ENCODE assay signal across 15 mouse cellular contexts in the genomic region with DNA sequence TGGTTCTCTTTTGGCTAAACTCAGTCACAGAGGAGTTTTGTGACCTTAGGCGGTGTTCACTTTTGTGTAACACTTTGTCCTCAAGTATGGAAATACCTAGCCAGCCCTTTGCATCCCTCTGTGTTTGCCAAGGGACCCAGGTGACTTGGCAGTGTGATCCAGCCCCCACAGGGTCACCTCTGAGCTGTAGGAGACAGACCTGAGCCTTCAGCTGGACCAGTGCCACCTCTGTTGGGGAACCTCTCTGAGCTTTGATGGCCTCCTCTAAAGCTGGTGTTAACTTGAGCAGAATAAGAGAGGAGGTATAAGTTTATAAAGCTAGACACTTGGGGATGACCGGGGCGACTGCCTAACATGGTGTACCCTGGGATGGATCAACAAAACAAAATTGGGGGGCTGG. TPM values are rescaled to one million over a fixed set of nuclear protein-coding genes. Genes with fewer than 3 reads are reported as not detected.
A peak's percentile ranks its signal among the peaks of the same experiment; 100 is the strongest.
DNase-seq lines count a peak whose midpoint lies in the region; ATAC-seq lines count a peak whose summit lies in the region.
"Had no signal": no experiment of that assay in that cellular context is flagged by ENCODE, and none has a peak within 500 bp of the region (broad histone marks: within the 10 kb centered on the region; RNA-seq: fewer than 3 reads in every experiment).

No protein-coding gene starts in this region.

- H3K36me3 ChIP-seq in kidney, embryonic 16.5 days (ENCODE audit: insufficient read depth, low read length), result 0 out of 2 replicates have a peak, but pooled peaks cover 5% of the 10 kb centered on the region
- H3K36me3 ChIP-seq in kidney, embryonic 14.5 days (ENCODE audit: control insufficient read depth, insufficient read depth, low read length), result no peaks in the 10 kb centered on the region
- peaks cover 33% of the 10 kb centered on the region for H3K36me3 ChIP-seq in hindbrain, embryonic 10.5 days
- H3K36me3 ChIP-seq in midbrain, embryonic 10.5 days, result peaks cover 32% of the 10 kb centered on the region
- no peaks in the 10 kb centered on the region for H3K36me3 ChIP-seq in liver, embryonic 12.5 days

- intact Hi-C loops in left cerebral cortex, postnatal 10 days (cut with DNase I), result no loop called here

- peaks cover 13% of the 10 kb centered on the region for H3K4me1 ChIP-seq in kidney, embryonic 16.5 days (ENCODE audit: insufficient read depth, low read length)
- peaks cover 8% of the 10 kb centered on the region; the same call in 1 of the 2 replicates for H3K4me1 ChIP-seq in kidney, embryonic 14.5 days (ENCODE audit: control insufficient read depth, insufficient read depth, low read length)
- H3K4me1 ChIP-seq in hindbrain, embryonic 10.5 days (replicated peaks), result peaks cover 31% of the 10 kb centered on the region
- H3K4me1 ChIP-seq in midbrain, embryonic 10.5 days, result peaks cover 28% of the 10 kb centered on the region
- peaks cover 16% of the 10 kb centered on the region for H3K4me1 ChIP-seq in liver, embryonic 12.5 days

- DNase-seq in hindbrain, embryonic 10.5 days (ENCODE audit: low spot score), result no peak
- no peak for DNase-seq in midbrain, embryonic 10.5 days (ENCODE audit: low spot score)
- no peak for DNase-seq in urinary bladder, postnatal 36 days (ENCODE audit: low spot score in 2 of 2)
- no peak for DNase-seq in left cerebral cortex, postnatal 10 days (ENCODE audit: extremely low spot score in 1 of 2, low spot score in 2 of 2)
- DNase-seq in spleen, adult 12 weeks (ENCODE audit: low spot score), result no peak
- DNase-seq: gastrocnemius, postnatal 25 days; heart, postnatal 14 days; kidney, postnatal 10 days; lung, adult 2 months; spleen, adult 18-20 months had no signal

- H3K27ac ChIP-seq in kidney, embryonic 16.5 days (ENCODE audit: low read length), result no peak overlapping the region
- H3K27ac ChIP-seq in kidney, embryonic 14.5 days (ENCODE audit: low read depth, low read length), result no peak overlapping the region
- H3K27ac ChIP-seq in hindbrain, embryonic 10.5 days, result peak overlapping the region; percentile 91; the same call in 1 of the 2 replicates
- H3K27ac ChIP-seq in midbrain, embryonic 10.5 days (replicated peaks), result peak overlapping the region; percentile 88; the same call in 1 of the 2 replicates
- H3K27ac ChIP-seq in liver, embryonic 12.5 days, result no peak overlapping the region

- WGBS in kidney, embryonic 16.5 days, result 95% methylated on average over 3 of the region's 3 CpGs
- 94% methylated on average over 3 of the region's 3 CpGs for WGBS in kidney, embryonic 14.5 days
- 97% methylated on average over 3 of the region's 3 CpGs for WGBS in hindbrain, embryonic 10.5 days
- 96% methylated on average over 3 of the region's 3 CpGs for WGBS in midbrain, embryonic 10.5 days
- 81% methylated on average over 3 of the region's 3 CpGs for WGBS in liver, embryonic 12.5 days (ENCODE audit: insufficient replicate concordance)

- H3K4me3 ChIP-seq in kidney, embryonic 16.5 days (ENCODE audit: low read length), result no peak overlapping the region
- no peak overlapping the region for H3K4me3 ChIP-seq in kidney, embryonic 14.5 days (ENCODE audit: low read length)
- peak overlapping the region; percentile 66; the same call in 1 of the 2 replicates for H3K4me3 ChIP-seq in hindbrain, embryonic 10.5 days
- H3K4me3 ChIP-seq in midbrain, embryonic 10.5 days, result peak overlapping the region; percentile 67
- H3K4me3 ChIP-seq in liver, embryonic 12.5 days, result no peak overlapping the region
- H3K4me3 ChIP-seq: erythroblast, embryonic 14.5 days had no signal

- H3K9me3 ChIP-seq in kidney, embryonic 16.5 days (ENCODE audit: low read length), result no peaks in the 10 kb centered on the region
- H3K9me3 ChIP-seq in kidney, embryonic 14.5 days (ENCODE audit: control insufficient read depth, low read length), result no peaks in the 10 kb centered on the region
- no peaks in the 10 kb centered on the region for H3K9me3 ChIP-seq in hindbrain, embryonic 10.5 days
- no peaks in the 10 kb centered on the region for H3K9me3 ChIP-seq in midbrain, embryonic 10.5 days (replicated peaks)
- H3K9me3 ChIP-seq in liver, embryonic 12.5 days (replicated peaks), result no peaks in the 10 kb centered on the region
- H3K9me3 ChIP-seq: megakaryocyte, embryonic 14.5 days had no signal

- ATAC-seq in kidney, embryonic 16.5 days (ENCODE audit: low FRiP score, low TSS enrichment), result no peak
- no peak for ATAC-seq in kidney, embryonic 14.5 days (ENCODE audit: low FRiP score, low TSS enrichment)
- no peak for ATAC-seq in liver, embryonic 12.5 days

- H3K4me2 ChIP-seq in kidney, embryonic 16.5 days (replicated peaks; ENCODE audit: low read depth, low read length), result peak overlapping the region; percentile 9; the same call in 1 of the 2 replicates
- H3K4me2 ChIP-seq in kidney, embryonic 14.5 days (replicated peaks; ENCODE audit: low read depth, low read length), result no peak overlapping the region
- H3K4me2 ChIP-seq in liver, embryonic 12.5 days, result no peak overlapping the region

- no peak overlapping the region for H3K9ac ChIP-seq in kidney, embryonic 16.5 days (replicated peaks; ENCODE audit: low read length)
- no peak overlapping the region for H3K9ac ChIP-seq in kidney, embryonic 14.5 days (ENCODE audit: low read depth, low read length)
- H3K9ac ChIP-seq in liver, embryonic 12.5 days, result no peak overlapping the region

- H3K27me3 ChIP-seq in kidney, embryonic 16.5 days (ENCODE audit: insufficient read depth, low read length), result no peaks in the 10 kb centered on the region; the same call in 1 of the 2 replicates
- no peaks in the 10 kb centered on the region for H3K27me3 ChIP-seq in kidney, embryonic 14.5 days (ENCODE audit: control insufficient read depth, insufficient read depth, low read length)
- peaks cover 13% of the 10 kb centered on the region for H3K27me3 ChIP-seq in hindbrain, embryonic 10.5 days (ENCODE audit: insufficient read depth, poor library complexity, severe bottlenecking)
- H3K27me3 ChIP-seq in midbrain, embryonic 10.5 days (ENCODE audit: low read depth, poor library complexity, severe bottlenecking), result peaks cover 16% of the 10 kb centered on the region
- peaks cover 48% of the 10 kb centered on the region for H3K27me3 ChIP-seq in liver, embryonic 12.5 days (replicated peaks)

RNA-seq across cellular contexts. Expression of gene Triobp, which starts 1.4 kb away (rescaled TPM):
- polyA plus RNA-seq in kidney, embryonic 16.5 days (2015; fragmentation: Nextera tagmentation; extraction: Ambion mirVana), result 67.3 and 78.4 TPM in 2 replicates
- 50.6 and 54.9 TPM in 2 replicates for polyA plus RNA-seq in kidney, embryonic 14.5 days (2014; fragmentation: Nextera tagmentation; extraction: Ambion mirVana)
- polyA plus RNA-seq in hindbrain, embryonic 10.5 days (2016; fragmentation: Nextera tagmentation; extraction: Ambion mirVana), result 45.8 and 48.0 TPM in 2 replicates
- polyA plus RNA-seq in midbrain, embryonic 10.5 days (2016; fragmentation: Nextera tagmentation; extraction: Ambion mirVana), result 39.7 and 39.8 TPM in 2 replicates
- 21.0 and 26.8 TPM in 2 replicates for polyA plus RNA-seq in liver, embryonic 12.5 days (2016; fragmentation: Nextera tagmentation; extraction: Ambion mirVana)
- 10 to 100 TPM; 31.7 to 37.6 TPM for total RNA-seq in left cerebral cortex, postnatal 10 days (2021)

RNA-seq across cellular contexts. Expression of gene Nol12, which starts 14.2 kb away (rescaled TPM):
- polyA plus RNA-seq in kidney, embryonic 16.5 days (2015; fragmentation: Nextera tagmentation; extraction: Ambion mirVana), result 55.0 and 59.9 TPM in 2 replicates
- 55.8 and 64.6 TPM in 2 replicates for polyA plus RNA-seq in kidney, embryonic 14.5 days (2014; fragmentation: Nextera tagmentation; extraction: Ambion mirVana)
- polyA plus RNA-seq in hindbrain, embryonic 10.5 days (2016; fragmentation: Nextera tagmentation; extraction: Ambion mirVana), result 64.1 and 68.0 TPM in 2 replicates
- polyA plus RNA-seq in midbrain, embryonic 10.5 days (2016; fragmentation: Nextera tagmentation; extraction: Ambion mirVana), result 62.7 and 71.2 TPM in 2 replicates
- 47.9 and 51.6 TPM in 2 replicates for polyA plus RNA-seq in liver, embryonic 12.5 days (2016; fragmentation: Nextera tagmentation; extraction: Ambion mirVana)
- total RNA-seq in left cerebral cortex, postnatal 10 days (2021), result 10 to 100 TPM; 40.9 to 41.4 TPM

RNA-seq across cellular contexts. Expression of gene Lgals1, which starts 22.4 kb away (rescaled TPM):
- polyA plus RNA-seq in kidney, embryonic 16.5 days (2015; fragmentation: Nextera tagmentation; extraction: Ambion mirVana), result 659 and 673 TPM in 2 replicates
- polyA plus RNA-seq in kidney, embryonic 14.5 days (2014; fragmentation: Nextera tagmentation; extraction: Ambion mirVana), result 584 and 814 TPM in 2 replicates
- polyA plus RNA-seq in hindbrain, embryonic 10.5 days (2016; fragmentation: Nextera tagmentation; extraction: Ambion mirVana), result 305 and 403 TPM in 2 replicates
- 341 and 392 TPM in 2 replicates for polyA plus RNA-seq in midbrain, embryonic 10.5 days (2016; fragmentation: Nextera tagmentation; extraction: Ambion mirVana)
- 644 and 660 TPM in 2 replicates for polyA plus RNA-seq in liver, embryonic 12.5 days (2016; fragmentation: Nextera tagmentation; extraction: Ambion mirVana)
- 10 to 100 TPM; 24.1 to 25.3 TPM for total RNA-seq in left cerebral cortex, postnatal 10 days (2021)

RNA-seq across cellular contexts. Expression of gene Pdxp, which starts 35.2 kb away (rescaled TPM):
- polyA plus RNA-seq in kidney, embryonic 16.5 days (2015; fragmentation: Nextera tagmentation; extraction: Ambion mirVana), result 11.7 and 12.0 TPM in 2 replicates
- polyA plus RNA-seq in kidney, embryonic 14.5 days (2014; fragmentation: Nextera tagmentation; extraction: Ambion mirVana), result 20.5 and 25.8 TPM in 2 replicates
- 29.5 and 33.9 TPM in 2 replicates for polyA plus RNA-seq in hindbrain, embryonic 10.5 days (2016; fragmentation: Nextera tagmentation; extraction: Ambion mirVana)
- polyA plus RNA-seq in midbrain, embryonic 10.5 days (2016; fragmentation: Nextera tagmentation; extraction: Ambion mirVana), result 27.3 and 29.8 TPM in 2 replicates
- 17.1 and 17.4 TPM in 2 replicates for polyA plus RNA-seq in liver, embryonic 12.5 days (2016; fragmentation: Nextera tagmentation; extraction: Ambion mirVana)
- total RNA-seq in left cerebral cortex, postnatal 10 days (2021), result 100 to 1,000 TPM; 146 to 158 TPM

RNA-seq across cellular contexts. Expression of gene Sh3bp1, which starts 49.3 kb away (rescaled TPM):
- polyA plus RNA-seq in kidney, embryonic 16.5 days (2015; fragmentation: Nextera tagmentation; extraction: Ambion mirVana), result 33.1 and 41.0 TPM in 2 replicates
- polyA plus RNA-seq in kidney, embryonic 14.5 days (2014; fragmentation: Nextera tagmentation; extraction: Ambion mirVana), result 32.7 and 38.5 TPM in 2 replicates
- polyA plus RNA-seq in hindbrain, embryonic 10.5 days (2016; fragmentation: Nextera tagmentation; extraction: Ambion mirVana), result 23.8 and 24.7 TPM in 2 replicates
- polyA plus RNA-seq in midbrain, embryonic 10.5 days (2016; fragmentation: Nextera tagmentation; extraction: Ambion mirVana), result 16.5 and 18.7 TPM in 2 replicates
- polyA plus RNA-seq in liver, embryonic 12.5 days (2016; fragmentation: Nextera tagmentation; extraction: Ambion mirVana), result 34.3 and 39.3 TPM in 2 replicates
- total RNA-seq in left cerebral cortex, postnatal 10 days (2021), result 1 to 10 TPM; 8.7 to 9.4 TPM

Comparison
In these comparisons a context has a peak if more than half of its experiments do, and no peak if none do; other contexts are left out.
1. H3K27ac ChIP-seq: peak in hindbrain, embryonic 10.5 days (single experiment) and midbrain, embryonic 10.5 days (single experiment); none in kidney, embryonic 16.5 days (single experiment), kidney, embryonic 14.5 days (single experiment) and liver, embryonic 12.5 days (single experiment).
2. H3K4me3 ChIP-seq: peak in hindbrain, embryonic 10.5 days (single experiment) and midbrain, embryonic 10.5 days (single experiment); none in kidney, embryonic 16.5 days (single experiment), kidney, embryonic 14.5 days (single experiment) and liver, embryonic 12.5 days (single experiment).